Mouse (Mus musculus) gastrocnemius, postnatal 25 days (tissue): Measurements from ENCODE around the gene Slc25a47. TPM values are rescaled to one million over a fixed set of nuclear protein-coding genes. Genes with fewer than 3 reads are reported as not detected.

Experiments used
- DNase-seq: peaks from one replicate; pipeline ENCODE4 v3.0.0; 2022
- long read RNA-seq, 2 experiments: library from polyadenylated mRNA; stranded (forward); transcript quantifications; one replicate each; pipeline ENCODE4 v2.0.0; 2021
- total RNA-seq, 2 experiments: library from RNA; stranded (reverse); gene quantifications; 1 replicate in 1 of 2; 2 replicates in 1 of 2; pipeline ENCODE4 v1.2.3; 2021

Gene Slc25a47
- total RNA-seq = 1 to 10 TPM; 5.8 to 6.3 TPM
- long read RNA-seq, experiment 1, partial matches to known transcripts = 3 of 6 reads
- long read RNA-seq, experiment 1, other reads (novel, unspliced or antisense) = 3 of 6 reads
- long read RNA-seq, experiment 2, partial matches to known transcripts = 1 of 3 reads
- long read RNA-seq, experiment 2, other reads (novel, unspliced or antisense) = 2 of 3 reads

GRCm38 (mm10) chr12:108835840-108836409, at the start of gene Slc25a47, which contains the start of gene Slc25a29:
Gene Slc25a47, plus strand, starts transcription at chr12:108836046.
Gene Slc25a29, minus strand, starts transcription at chr12:108835883.
- DNase-seq = peak; percentile 99

GRCm38 (mm10) chr12:108787329-108787728, 48.5 kb upstream of the Slc25a47 start:
- no peak for DNase-seq

- DNase-seq = peak; percentile 75
These were observed 43.7 kb upstream of the Slc25a47 start for GRCm38 (mm10) chr12:108792152-108792545.

- DNase-seq = peak; percentile 99
These were observed 43.0 kb upstream of the Slc25a47 start, which contains the start of gene Yy1 for GRCm38 (mm10) chr12:108792546-108793452. Gene Yy1, plus strand, starts transcription at chr12:108792973.

GRCm38 (mm10) chr12:108793453-108793941, 42.3 kb upstream of the Slc25a47 start:
- DNase-seq = peak; percentile 44

GRCm38 (mm10) chr12:108794078-108794711, 41.7 kb upstream of the Slc25a47 start:
- peak; percentile 90 for DNase-seq

- no peak for DNase-seq
These were observed 40.8 kb upstream of the Slc25a47 start for GRCm38 (mm10) chr12:108794979-108795537.

- no peak for DNase-seq
These were observed 34.2 kb upstream of the Slc25a47 start for GRCm38 (mm10) chr12:108801613-108802012.

- DNase-seq = no peak
These were observed 31.5 kb upstream of the Slc25a47 start for GRCm38 (mm10) chr12:108804388-108804787.

- DNase-seq = no peak
These were observed 27.4 kb upstream of the Slc25a47 start for GRCm38 (mm10) chr12:108808465-108808864.

- DNase-seq = no peak
These were observed 26.1 kb upstream of the Slc25a47 start for GRCm38 (mm10) chr12:108809771-108810170.

- no peak for DNase-seq
These were observed 25.5 kb upstream of the Slc25a47 start for GRCm38 (mm10) chr12:108810309-108810708.

GRCm38 (mm10) chr12:108811133-108811532, 24.7 kb upstream of the Slc25a47 start:
- no peak for DNase-seq

GRCm38 (mm10) chr12:108812463-108812862, 23.4 kb upstream of the Slc25a47 start:
- no peak for DNase-seq

GRCm38 (mm10) chr12:108814470-108814869, 21.4 kb upstream of the Slc25a47 start:
- DNase-seq = no peak

GRCm38 (mm10) chr12:108816569-108816968, 19.3 kb upstream of the Slc25a47 start:
- no peak for DNase-seq

GRCm38 (mm10) chr12:108820461-108820860, 15.4 kb upstream of the Slc25a47 start:
- DNase-seq = no peak

- no peak for DNase-seq
These were observed 12.8 kb upstream of the Slc25a47 start for GRCm38 (mm10) chr12:108823036-108823435.

- no peak for DNase-seq
These were observed 11.5 kb upstream of the Slc25a47 start for GRCm38 (mm10) chr12:108824225-108824874.

GRCm38 (mm10) chr12:108825561-108826224, 10.2 kb upstream of the Slc25a47 start:
- DNase-seq = no peak
